Mouse (Mus musculus) stomach, embryonic 16.5 days (tissue): ENCODE measurements around the gene Psmg3. TPM values are rescaled to one million over a fixed set of nuclear protein-coding genes. Genes with fewer than 3 reads are reported as not detected.

Experiments
- ATAC-seq: fragments of 200-750 bp; cut with Nextera tagmentation; 2 replicates; pipeline ENCODE4 v1.8.0; 2017; ENCODE audit warnings: moderate number of reproducible peaks, moderate TSS enrichment; ENCODE audit not compliant: insufficient read depth, low FRiP score
- H3K27ac ChIP-seq: fragments of 300-500 bp; sonication (generic); 2 replicates; pipeline ENCODE4 v1.5.1; 2014; ENCODE audit warnings: low read length
- H3K27me3 ChIP-seq: fragments of 300-500 bp; sonication (generic); 2 replicates; pipeline ENCODE4 v1.6.1; 2014; ENCODE audit warnings: low read length, control low read depth, mixed read lengths; ENCODE audit not compliant: control insufficient read depth, insufficient read depth
- H3K36me3 ChIP-seq: fragments of 300-500 bp; sonication (generic); 2 replicates; pipeline ENCODE4 v1.6.1; 2014; ENCODE audit warnings: low read length; ENCODE audit not compliant: control insufficient read depth, insufficient read depth
- H3K4me1 ChIP-seq: fragments of 300-500 bp; sonication (generic); 2 replicates; pipeline ENCODE4 v1.6.1; 2014; ENCODE audit warnings: low read length, control low read depth, mixed read lengths; ENCODE audit not compliant: control insufficient read depth, insufficient read depth
- H3K4me2 ChIP-seq: fragments of 300-500 bp; sonication (generic); 2 replicates; pipeline ENCODE4 v1.6.1; 2014; ENCODE audit warnings: low read depth, low read length, mixed read lengths
- H3K4me3 ChIP-seq: fragments of 300-500 bp; sonication (generic); replicated peaks from 2 replicates; pipeline ENCODE4 v1.5.1; 2014; ENCODE audit warnings: mild to moderate bottlenecking, low read length
- H3K9ac ChIP-seq: fragments of 300-500 bp; sonication (generic); 2 replicates; pipeline ENCODE4 v1.6.1; 2014; ENCODE audit warnings: low read length
- H3K9me3 ChIP-seq: fragments of 300-500 bp; sonication (generic); replicated peaks from 2 replicates; pipeline ENCODE4 v1.6.1; 2016; ENCODE audit warnings: low read length, control low read depth; ENCODE audit not compliant: control insufficient read depth
- WGBS: fragments of 180-500 bp; shearing (Covaris S2); extraction: QIAGEN DNeasy Blood & Tissue Kit; methylation state at CpG from one replicate; pipeline ENCODE4 v1.1.7; 2014; 5-methylcytosine and 5-hydroxymethylcytosine counted together
- polyA plus RNA-seq: library from polyadenylated mRNA; unstranded; fragments of >200 nt; fragmentation: Nextera tagmentation; extraction: Ambion mirVana; gene quantifications from 2 replicates; pipeline ENCODE4 v1.2.1, GENCODE M21; 2015

The Psmg3 gene
- polyA plus RNA-seq, 1 experiment from 2014 or later = 62.9 TPM

GRCm38 (mm10) chr5:139799801-139800590 lies 26.7 kb downstream of the Psmg3 start:
- H3K27ac ChIP-seq = no peak overlapping the region
- no peaks in the 10 kb centered on the region for H3K9me3 ChIP-seq
- no peak overlapping the region for H3K4me2 ChIP-seq
- no peaks in the 10 kb centered on the region for H3K36me3 ChIP-seq
- 92% methylated on average over 33 of the region's 33 CpGs for whole genome bisulfite sequencing
- no peak overlapping the region for H3K9ac ChIP-seq
- no peak overlapping the region for H3K4me3 ChIP-seq
- peaks cover 51% of the 10 kb centered on the region for H3K4me1 ChIP-seq
- H3K27me3 ChIP-seq = no peaks in the 10 kb centered on the region
- no peak for ATAC-seq

DNA sequence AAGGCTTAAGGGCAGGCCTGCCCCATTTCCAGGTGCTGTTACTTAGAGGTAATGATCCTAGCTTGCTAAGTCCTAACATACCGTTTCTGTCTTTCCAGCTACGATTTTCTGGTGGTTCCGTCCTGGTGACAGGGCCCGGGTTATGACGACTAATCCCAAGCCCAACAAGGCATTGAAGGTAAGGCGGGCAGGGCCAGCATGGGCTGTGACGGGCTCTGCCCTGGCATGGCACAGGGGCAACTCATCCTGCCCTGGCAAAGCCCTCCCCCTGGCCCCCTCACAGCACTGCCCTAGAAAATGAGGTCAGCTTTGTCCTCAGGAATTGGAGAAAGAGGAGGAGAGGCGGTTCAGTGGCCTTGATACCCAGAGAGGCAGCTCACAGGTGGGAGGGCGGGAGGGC lies 27.6 kb downstream of the Psmg3 start:
- Histone ChIP-seq H3K4me1 (peaks cover 50% of the 10 kb centered on the region), H3K4me3 (no peak overlapping the region), H3K4me2 (no peak overlapping the region), H3K27ac (no peak overlapping the region), H3K9ac (no peak overlapping the region), H3K27me3 (no peaks in the 10 kb centered on the region), H3K36me3 (no peaks in the 10 kb centered on the region), H3K9me3 (no peaks in the 10 kb centered on the region)
- WGBS = 87% methylated on average over 9 of the region's 9 CpGs
- no peak for ATAC-seq

GRCm38 (mm10) chr5:139798168-139798900 lies 28.4 kb downstream of the Psmg3 start:
- H3K36me3 ChIP-seq = no peaks in the 10 kb centered on the region
- no peak overlapping the region for H3K27ac ChIP-seq
- H3K4me3 ChIP-seq = no peak overlapping the region
- peak overlapping the region; percentile 49 for H3K9ac ChIP-seq
- no peak for ATAC-seq
- H3K4me2 ChIP-seq = no peak overlapping the region
- WGBS = 44% methylated on average over 12 of the region's 12 CpGs
- H3K4me1 ChIP-seq = peaks cover 50% of the 10 kb centered on the region
- no peaks in the 10 kb centered on the region for H3K27me3 ChIP-seq
- H3K9me3 ChIP-seq = no peaks in the 10 kb centered on the region

DNA sequence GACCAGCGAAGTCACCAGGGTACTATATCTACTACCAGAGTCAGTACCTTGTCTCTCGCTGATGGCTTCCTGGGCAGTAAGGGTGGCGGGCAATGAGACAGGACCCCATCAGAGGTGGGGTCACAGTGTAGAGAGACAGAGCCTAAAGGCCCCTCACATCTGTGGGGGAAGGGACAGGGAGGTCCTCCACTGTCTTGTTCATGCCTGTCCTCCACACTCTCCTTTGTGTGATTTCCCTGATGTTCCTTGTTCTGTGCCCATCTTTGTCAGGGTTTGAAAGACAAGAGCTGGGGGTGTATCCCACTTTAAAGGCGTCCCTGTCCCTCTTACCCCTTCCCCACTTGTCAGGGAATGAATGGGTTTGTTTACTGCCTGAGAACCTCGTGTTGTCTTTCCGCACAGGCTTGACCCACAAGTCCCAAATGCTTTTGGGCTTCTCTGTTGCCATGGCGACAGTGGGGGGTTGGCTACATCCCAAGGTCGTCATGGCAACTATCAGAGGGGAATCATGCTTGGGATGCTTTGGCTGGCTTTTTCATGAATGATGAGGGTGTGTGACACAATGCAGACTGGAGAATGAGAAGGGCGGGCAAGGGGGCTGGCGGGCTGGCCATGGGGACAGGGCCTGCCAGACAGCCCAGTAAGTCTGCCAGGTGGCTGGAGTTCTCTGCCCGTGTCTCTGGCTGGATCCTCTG lies 29.1 kb downstream of the Psmg3 start:
- no peaks in the 10 kb centered on the region for H3K36me3 ChIP-seq
- no peaks in the 10 kb centered on the region for H3K27me3 ChIP-seq
- peak overlapping the region; percentile 85 for H3K27ac ChIP-seq
- WGBS = 32% methylated on average over 11 of the region's 11 CpGs
- peaks cover 56% of the 10 kb centered on the region for H3K4me1 ChIP-seq
- peak overlapping the region; percentile 66 for H3K9ac ChIP-seq
- H3K9me3 ChIP-seq = no peaks in the 10 kb centered on the region
- peak overlapping the region; percentile 55 for H3K4me2 ChIP-seq
- no peak overlapping the region; the same call in 1 of the 2 replicates for H3K4me3 ChIP-seq
- 0 out of 2 replicates have a peak, but pooled peaks have one; percentile 18 for ATAC-seq

DNA sequence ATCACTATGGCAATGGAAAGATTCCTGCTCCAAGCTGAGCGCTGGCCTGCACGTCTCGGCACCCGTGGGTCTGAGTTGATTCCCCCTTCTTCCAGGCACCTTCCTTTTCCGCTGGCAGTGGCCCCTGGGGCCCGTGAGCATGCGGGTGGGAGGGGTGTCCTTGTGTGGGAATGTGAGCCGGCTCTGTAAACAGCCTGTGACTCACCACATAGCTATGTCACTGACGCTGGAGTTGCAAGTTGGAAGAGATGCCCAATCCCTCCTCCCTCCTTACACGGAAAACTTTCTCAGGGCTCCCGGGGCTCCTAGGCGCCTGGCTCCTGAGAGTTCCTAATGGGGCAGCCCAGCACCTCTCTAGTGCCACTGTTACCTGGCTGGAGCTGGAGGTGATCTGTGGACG lies 29.8 kb downstream of the Psmg3 start:
- Histone ChIP-seq H3K4me2 (peak overlapping the region; percentile 55), H3K27me3 (no peaks in the 10 kb centered on the region), H3K4me3 (peak overlapping the region; percentile 32), H3K9me3 (no peaks in the 10 kb centered on the region), H3K9ac (peak overlapping the region; percentile 66), H3K4me1 (peaks cover 63% of the 10 kb centered on the region), H3K36me3 (no peaks in the 10 kb centered on the region), H3K27ac (peak overlapping the region; percentile 85)
- peak; percentile 84 for ATAC-seq
- 7% methylated on average over 13 of the region's 13 CpGs for WGBS

GRCm38 (mm10) chr5:139796001-139796620 lies 30.6 kb downstream of the Psmg3 start:
- peaks cover 64% of the 10 kb centered on the region for H3K4me1 ChIP-seq

DNA sequence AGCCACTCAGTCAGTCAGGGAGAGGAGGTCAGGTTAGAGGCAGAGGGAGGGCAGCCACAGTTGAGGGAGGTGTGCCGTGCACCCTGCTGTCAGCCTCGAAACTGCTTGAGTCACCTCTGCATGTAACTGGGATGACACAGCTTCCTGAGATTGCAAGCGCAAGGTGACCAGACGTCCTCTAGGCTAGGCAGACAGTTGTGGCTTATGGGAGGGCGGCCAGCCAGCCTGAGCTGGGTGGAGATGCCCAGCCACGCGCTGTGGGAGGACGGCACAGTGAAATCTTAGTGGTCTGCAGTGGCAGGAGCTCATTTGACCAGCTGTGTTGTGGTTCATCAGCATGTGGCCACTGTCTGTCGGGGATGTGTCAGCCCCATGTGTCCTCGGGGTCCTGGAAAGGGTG lies 31.7 kb downstream of the Psmg3 start:
- WGBS = 56% methylated on average over 10 of the region's 10 CpGs
- H3K27me3 ChIP-seq = no peaks in the 10 kb centered on the region
- ATAC-seq = no peak
- peak overlapping the region; percentile 29; the same call in 1 of the 2 replicates for H3K9ac ChIP-seq
- no peak overlapping the region for H3K4me3 ChIP-seq
- no peaks in the 10 kb centered on the region for H3K9me3 ChIP-seq
- peaks cover 67% of the 10 kb centered on the region for H3K4me1 ChIP-seq
- no peaks in the 10 kb centered on the region for H3K36me3 ChIP-seq
- no peak overlapping the region for H3K27ac ChIP-seq
- H3K4me2 ChIP-seq = no peak overlapping the region

More at GRCm38 (mm10) chr5:139796001-139796620, 30.6 kb downstream of the Psmg3 start:
- ATAC-seq = no peak
- Histone ChIP-seq H3K27me3 (no peaks in the 10 kb centered on the region), H3K27ac (peak overlapping the region; percentile 82), H3K9me3 (no peaks in the 10 kb centered on the region), H3K9ac (peak overlapping the region; percentile 63), H3K4me3 (no peak overlapping the region), H3K36me3 (no peaks in the 10 kb centered on the region), H3K4me2 (peak overlapping the region; percentile 55; the same call in 1 of the 2 replicates)
- WGBS = 71% methylated on average over 9 of the region's 9 CpGs

DNA sequence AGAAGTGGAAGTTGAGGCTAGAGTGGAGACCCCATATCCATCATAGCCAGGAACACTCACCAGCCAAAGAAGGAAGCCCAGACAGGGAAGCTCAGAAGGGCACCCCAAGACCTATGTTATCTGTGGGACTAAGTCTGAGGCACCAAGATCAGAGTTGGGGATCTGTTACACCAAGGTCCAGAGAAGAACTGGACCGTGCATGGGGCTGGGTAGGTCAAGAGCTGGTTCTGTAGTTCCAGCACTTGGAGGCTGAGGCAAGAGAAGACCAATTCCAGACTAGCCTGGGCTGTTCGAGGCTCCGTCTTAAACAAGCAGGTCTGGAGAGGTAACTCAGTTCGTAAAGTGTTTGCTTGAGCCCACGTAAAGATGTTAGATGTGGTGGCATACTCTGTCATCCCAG lies 32.5 kb downstream of the Psmg3 start:
- H3K27ac ChIP-seq = peak overlapping the region; percentile 90
- H3K4me3 ChIP-seq = peak overlapping the region; percentile 77
- peaks cover 67% of the 10 kb centered on the region for H3K4me1 ChIP-seq
- H3K27me3 ChIP-seq = no peaks in the 10 kb centered on the region
- WGBS = 82% methylated on average over 5 of the region's 5 CpGs
- ATAC-seq = no peak
- H3K4me2 ChIP-seq = peak overlapping the region; percentile 92
- peak overlapping the region; percentile 76; the same call in 1 of the 2 replicates for H3K9ac ChIP-seq
- H3K9me3 ChIP-seq = no peaks in the 10 kb centered on the region
- no peaks in the 10 kb centered on the region for H3K36me3 ChIP-seq
